In the genomic region with DNA sequence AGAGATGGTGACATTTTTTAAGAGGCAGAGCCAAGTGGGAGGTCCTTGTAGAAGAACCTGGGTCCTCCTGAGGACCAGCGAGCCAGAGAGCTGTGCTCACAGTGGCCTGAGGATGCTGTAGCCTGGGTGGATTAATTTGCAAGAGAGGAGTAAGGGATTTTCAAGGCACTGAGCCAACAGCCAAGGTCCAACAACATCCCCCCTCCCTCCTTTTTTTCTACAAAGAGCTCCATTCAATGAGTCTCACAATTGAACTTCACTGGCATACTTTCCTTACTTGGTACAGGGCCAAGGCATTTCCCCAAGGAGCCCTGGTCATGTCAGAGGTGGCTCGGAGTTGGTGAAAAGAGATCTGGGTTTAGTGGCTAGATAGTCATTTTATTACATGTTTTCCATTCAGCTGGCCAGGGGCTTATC, we compare ENCODE assay signal across 8 mouse cellular contexts.
DNase-seq lines count a peak whose midpoint lies in the region; ATAC-seq and TF ChIP-seq lines count a peak whose summit lies in the region.

No protein-coding gene starts in this region.

- TF ChIP-seq CTCF in intestine, postnatal 0 days (IDR thresholded peaks at IDR 0.05; ENCODE audit: low read depth), result no peak
- no peak for TF ChIP-seq CTCF in thymus, adult 2 months (IDR thresholded peaks at IDR 0.05; ENCODE audit: borderline replicate concordance, control insufficient read depth, extremely low read depth, insufficient read depth, low read length, poor library complexity)
- no peak for TF ChIP-seq CTCF in hindbrain, postnatal 0 days (IDR thresholded peaks at IDR 0.05; ENCODE audit: low read depth)
- no peak for TF ChIP-seq CTCF in stomach, postnatal 0 days (IDR thresholded peaks at IDR 0.05; ENCODE audit: low read depth)

- TF ChIP-seq EP300 in stomach, postnatal 0 days (optimal IDR thresholded peaks at IDR 0.05), result no peak

- DNase-seq in intestine, embryonic 14.5 days (ENCODE audit: low spot score), result no peak
- DNase-seq in thymus, adult 2 months, result no peak
- no peak for DNase-seq in thymus, adult 18-20 months
- DNase-seq in hindbrain, postnatal 0 days (ENCODE audit: low spot score), result peak; percentile 72
- DNase-seq in stomach, postnatal 0 days (ENCODE audit: low spot score), result no peak
- no peak for DNase-seq in gastrocnemius, postnatal 10 days

- peak overlapping the region; percentile 57 for H3K27ac ChIP-seq in intestine, embryonic 14.5 days (ENCODE audit: low read depth)
- no peak overlapping the region for H3K27ac ChIP-seq in intestine, postnatal 0 days (ENCODE audit: low read depth, low read length)
- H3K27ac ChIP-seq in thymus, adult 2 months (ENCODE audit: control insufficient read depth, insufficient read depth, low read length), result peak overlapping the region; percentile 17; the same call in 1 of the 2 replicates
- H3K27ac ChIP-seq in hindbrain, postnatal 0 days, result no peak overlapping the region
- H3K27ac ChIP-seq in stomach, postnatal 0 days (replicated peaks), result peak overlapping the region; percentile 65

- H3K27me3 ChIP-seq in intestine, embryonic 14.5 days (replicated peaks; ENCODE audit: control insufficient read depth, insufficient read depth, low read length), result no peaks in the 10 kb centered on the region
- no peaks in the 10 kb centered on the region for H3K27me3 ChIP-seq in intestine, postnatal 0 days (replicated peaks; ENCODE audit: control insufficient read depth, insufficient read depth, low read length)
- no peaks in the 10 kb centered on the region for H3K27me3 ChIP-seq in thymus, adult 2 months (ENCODE audit: control insufficient read depth, insufficient read depth, low read length)
- no peaks in the 10 kb centered on the region for H3K27me3 ChIP-seq in hindbrain, postnatal 0 days (ENCODE audit: insufficient read depth, low read length)
- no peaks in the 10 kb centered on the region for H3K27me3 ChIP-seq in stomach, postnatal 0 days (ENCODE audit: control insufficient read depth, insufficient read depth, low read length)

- H3K4me3 ChIP-seq in intestine, embryonic 14.5 days (ENCODE audit: low read depth, low read length), result no peak overlapping the region
- no peak overlapping the region for H3K4me3 ChIP-seq in intestine, postnatal 0 days (ENCODE audit: low read depth, low read length)
- no peak overlapping the region for H3K4me3 ChIP-seq in thymus, adult 2 months (ENCODE audit: control insufficient read depth, insufficient read depth, low read length)
- no peak overlapping the region for H3K4me3 ChIP-seq in hindbrain, postnatal 0 days (ENCODE audit: low read length)
- H3K4me3 ChIP-seq in stomach, postnatal 0 days (ENCODE audit: low read depth, low read length), result no peak overlapping the region

- no peak; the same call in 1 of the 2 replicates for ATAC-seq in intestine, embryonic 14.5 days (replicated peaks; ENCODE audit: low FRiP score, low TSS enrichment, low read depth)
- ATAC-seq in intestine, postnatal 0 days, result no peak
- peak; percentile 64 for ATAC-seq in hindbrain, postnatal 0 days
- ATAC-seq in stomach, postnatal 0 days (ENCODE audit: low FRiP score, low TSS enrichment), result no peak
- ATAC-seq in granulocyte monocyte progenitor cell, adult 5-6 weeks (replicated peaks; ENCODE audit: poor library complexity, severe bottlenecking), result no peak

- peaks cover 42% of the 10 kb centered on the region for H3K4me1 ChIP-seq in intestine, embryonic 14.5 days (replicated peaks; ENCODE audit: control insufficient read depth, insufficient read depth, low read length)
- H3K4me1 ChIP-seq in intestine, postnatal 0 days (replicated peaks; ENCODE audit: control insufficient read depth, insufficient read depth, low read length), result no peaks in the 10 kb centered on the region; the same call in 1 of the 2 replicates
- H3K4me1 ChIP-seq in thymus, adult 2 months (replicated peaks; ENCODE audit: control insufficient read depth, insufficient read depth, low read length), result peaks cover 16% of the 10 kb centered on the region
- 0 out of 2 replicates have a peak, but pooled peaks cover 4% of the 10 kb centered on the region for H3K4me1 ChIP-seq in hindbrain, postnatal 0 days (ENCODE audit: insufficient read depth, low read length)
- H3K4me1 ChIP-seq in stomach, postnatal 0 days (replicated peaks; ENCODE audit: control insufficient read depth, insufficient read depth), result no peaks in the 10 kb centered on the region; the same call in 1 of the 2 replicates

- TF ChIP-seq POLR2A in thymus, adult 2 months (IDR thresholded peaks at IDR 0.05; ENCODE audit: control insufficient read depth, extremely low read depth, insufficient read depth, low read length, poor library complexity), result no peak

- H3K36me3 ChIP-seq in intestine, embryonic 14.5 days (ENCODE audit: control insufficient read depth, insufficient read depth, low read length), result no peaks in the 10 kb centered on the region
- no peaks in the 10 kb centered on the region for H3K36me3 ChIP-seq in intestine, postnatal 0 days (ENCODE audit: control insufficient read depth, insufficient read depth)
- H3K36me3 ChIP-seq in thymus, adult 2 months (ENCODE audit: control insufficient read depth, insufficient read depth, low read length), result no peaks in the 10 kb centered on the region
- no peaks in the 10 kb centered on the region for H3K36me3 ChIP-seq in hindbrain, postnatal 0 days (ENCODE audit: insufficient read depth, low read length)
- H3K36me3 ChIP-seq in stomach, postnatal 0 days (ENCODE audit: control insufficient read depth, insufficient read depth, low read length), result no peaks in the 10 kb centered on the region

- H3K9ac ChIP-seq in intestine, embryonic 14.5 days (ENCODE audit: low read length), result no peak overlapping the region
- H3K9ac ChIP-seq in intestine, postnatal 0 days (ENCODE audit: low read depth, low read length), result no peak overlapping the region
- H3K9ac ChIP-seq in hindbrain, postnatal 0 days (replicated peaks; ENCODE audit: low read length), result no peak overlapping the region
- no peak overlapping the region for H3K9ac ChIP-seq in stomach, postnatal 0 days (ENCODE audit: low read length)

- 44% methylated on average over 2 of the region's 2 CpGs for WGBS in intestine, embryonic 14.5 days
- WGBS in intestine, postnatal 0 days, result 59% methylated on average over 2 of the region's 2 CpGs
- 91% methylated on average over 2 of the region's 2 CpGs for WGBS in thymus, adult 2 months
- 28% methylated on average over 2 of the region's 2 CpGs for WGBS in hindbrain, postnatal 0 days
- 38% methylated on average over 2 of the region's 2 CpGs for WGBS in stomach, postnatal 0 days

- H3K4me2 ChIP-seq in intestine, embryonic 14.5 days (ENCODE audit: low read length), result no peak overlapping the region
- no peak overlapping the region for H3K4me2 ChIP-seq in intestine, postnatal 0 days (replicated peaks; ENCODE audit: low read depth)
- no peak overlapping the region for H3K4me2 ChIP-seq in hindbrain, postnatal 0 days (ENCODE audit: low read depth, low read length)
- H3K4me2 ChIP-seq in stomach, postnatal 0 days (replicated peaks; ENCODE audit: low read depth), result no peak overlapping the region

- no peaks in the 10 kb centered on the region for H3K9me3 ChIP-seq in intestine, embryonic 14.5 days (ENCODE audit: control insufficient read depth, low read length)
- H3K9me3 ChIP-seq in intestine, postnatal 0 days (ENCODE audit: control insufficient read depth), result no peaks in the 10 kb centered on the region
- H3K9me3 ChIP-seq in hindbrain, postnatal 0 days (ENCODE audit: low read length), result no peaks in the 10 kb centered on the region
- H3K9me3 ChIP-seq in stomach, postnatal 0 days (ENCODE audit: control insufficient read depth, low read length), result no peaks in the 10 kb centered on the region

Comparison
In these comparisons a context has a peak if more than half of its experiments do, and no peak if none do; other contexts are left out.
1. H3K27ac ChIP-seq: peak in intestine, embryonic 14.5 days (single experiment), thymus, adult 2 months (single experiment) and stomach, postnatal 0 days (single experiment); none in intestine, postnatal 0 days (single experiment) and hindbrain, postnatal 0 days (single experiment).